In the genomic region with DNA sequence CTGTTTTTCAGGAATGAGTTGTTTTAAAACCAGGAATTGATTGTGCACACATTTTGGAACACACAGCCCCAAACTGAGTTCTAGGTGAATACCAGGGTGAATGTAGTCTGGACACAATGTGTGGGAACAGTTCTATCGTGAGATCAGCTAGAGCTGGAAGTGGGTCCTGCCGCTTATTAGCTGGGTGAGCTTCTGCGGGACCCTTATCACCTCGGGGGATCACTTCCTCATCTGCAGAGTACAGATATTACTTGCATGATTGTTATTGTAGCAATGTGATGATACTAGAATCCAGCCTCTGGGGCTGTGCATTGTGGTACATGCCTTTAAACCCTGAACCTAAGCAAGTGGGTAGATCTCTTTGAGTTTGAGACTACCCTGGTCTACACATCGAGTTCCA, we compare ENCODE assay signal across 27 mouse cellular contexts. TPM values are rescaled to one million over a fixed set of nuclear protein-coding genes. Genes with fewer than 3 reads are reported as not detected.
"Had no signal": no experiment of that assay in that cellular context is flagged by ENCODE, and none has a peak within 500 bp of the region (broad histone marks: within the 10 kb centered on the region; RNA-seq: fewer than 3 reads in every experiment).

No protein-coding gene starts in this region.

- H3K9ac ChIP-seq: lung, embryonic 14.5 days; midbrain, embryonic 12.5 days; neural tube, embryonic 13.5 days; neural tube, embryonic 15.5 days; stomach, embryonic 15.5 days had no signal

- H3K36me3 ChIP-seq: midbrain, embryonic 10.5 days; midbrain, embryonic 12.5 days; neural tube, embryonic 13.5 days; neural tube, embryonic 15.5 days; stomach, embryonic 15.5 days had no signal

- DNase-seq: lung, adult 18-20 months; lung, embryonic 14.5 days; lung, postnatal 10 days; lung, postnatal 4 days; midbrain, embryonic 14.5 days; retina, postnatal 1 day; right cerebral cortex, adult 18-20 months; right cerebral cortex, postnatal 25 days; right cerebral cortex, postnatal 4 days; thymus, adult 2 months; thymus, postnatal 25 days; thymus, postnatal 4 days had no signal

- H3K9me3 ChIP-seq: midbrain, embryonic 10.5 days; midbrain, embryonic 12.5 days; neural tube, embryonic 13.5 days; neural tube, embryonic 15.5 days; stomach, embryonic 15.5 days had no signal

- H3K27ac ChIP-seq: midbrain, embryonic 10.5 days; midbrain, embryonic 12.5 days; neural tube, embryonic 13.5 days; neural tube, embryonic 15.5 days; stomach, embryonic 15.5 days; stomach, postnatal 0 days had no signal

- H3K4me3 ChIP-seq: midbrain, embryonic 10.5 days; midbrain, embryonic 12.5 days; myocyte; neural tube, embryonic 13.5 days; neural tube, embryonic 15.5 days; stomach, embryonic 15.5 days had no signal

- ATAC-seq: midbrain, embryonic 16.5 days had no signal

- H3K4me2 ChIP-seq: lung, embryonic 14.5 days; midbrain, embryonic 12.5 days; neural tube, embryonic 13.5 days; neural tube, embryonic 15.5 days; stomach, embryonic 15.5 days had no signal

- H3K27me3 ChIP-seq: midbrain, embryonic 12.5 days; neural tube, embryonic 13.5 days; neural tube, embryonic 15.5 days; stomach, embryonic 15.5 days had no signal

RNA-seq across cellular contexts. Expression of a gene that starts 13.8 kb away (rescaled TPM):
- total RNA-seq: megakaryocyte, adult 5-6 weeks; megakaryocyte-erythroid progenitor cell, adult 5-6 weeks had no signal
- polyA plus RNA-seq: lung, embryonic 14.5 days; lung, embryonic 16.5 days; midbrain, embryonic 10.5 days; midbrain, embryonic 12.5 days; midbrain, embryonic 14.5 days; midbrain, embryonic 16.5 days; myocyte; neural tube, embryonic 11.5 days; neural tube, embryonic 13.5 days; neural tube, embryonic 15.5 days; small intestine, adult 2 months; spleen, adult 2 months; stomach, postnatal 0 days; thymus, adult 2 months; urinary bladder, adult 2 months had no signal
